Mouse (Mus musculus): Measurements from ENCODE around the gene Elob.
A peak's percentile ranks its signal among the peaks of the same experiment; 100 is the strongest.

Gene Elob

GRCm38 (mm10) chr17:23829064-23829619 is at the start of gene Elob:
TSS of gene Elob (minus strand) at chr17:23829136.
- peak; percentile 94 for DNase-seq (ENCODE audit: low read depth, low spot score)

GRCm38 (mm10) chr17:23877166-23877565 is 48.2 kb upstream of the Elob start:
- DNase-seq (ENCODE audit: low read depth, low spot score) = no peak

- no peak for DNase-seq (ENCODE audit: low read depth, low spot score)
Measured at GRCm38 (mm10) chr17:23876741-23877140, 47.8 kb upstream of the Elob start.

- DNase-seq (ENCODE audit: low read depth, low spot score) = peak; percentile 39
Measured at GRCm38 (mm10) chr17:23873884-23874856, 45.2 kb upstream of the Elob start.

DNA sequence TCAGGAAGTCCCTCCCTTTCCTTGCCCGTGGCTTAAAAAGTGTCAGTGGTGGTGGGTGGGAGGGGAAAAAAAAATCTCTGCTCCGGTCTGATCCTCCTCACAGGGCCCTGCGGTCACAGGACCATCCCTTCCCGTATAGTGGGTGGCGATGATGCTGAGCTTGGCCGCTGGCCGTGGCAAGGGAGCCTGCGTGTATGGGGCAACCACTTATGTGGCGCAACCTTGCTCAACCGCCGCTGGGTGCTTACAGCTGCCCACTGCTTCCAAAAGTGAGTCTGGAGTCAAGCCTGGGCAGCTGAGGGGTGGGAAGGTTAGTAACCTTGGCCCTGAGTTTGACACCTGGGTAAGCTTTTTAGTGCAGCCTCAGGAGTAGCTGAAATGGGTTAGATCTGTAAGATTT is 39.6 kb upstream of the Elob start:
- DNase-seq (ENCODE audit: low read depth, low spot score) = no peak

- no peak for DNase-seq (ENCODE audit: low read depth, low spot score)
Measured at GRCm38 (mm10) chr17:23867756-23868155, 38.8 kb upstream of the Elob start, which contains the start of gene Prss21. TSS of gene Prss21 (plus strand) at chr17:23868056.

- no peak for DNase-seq (ENCODE audit: low read depth, low spot score)
Measured at GRCm38 (mm10) chr17:23862926-23863325, 34.0 kb upstream of the Elob start.

- no peak for DNase-seq (ENCODE audit: low read depth, low spot score)
Measured at GRCm38 (mm10) chr17:23857913-23858312, 29.0 kb upstream of the Elob start.

DNA sequence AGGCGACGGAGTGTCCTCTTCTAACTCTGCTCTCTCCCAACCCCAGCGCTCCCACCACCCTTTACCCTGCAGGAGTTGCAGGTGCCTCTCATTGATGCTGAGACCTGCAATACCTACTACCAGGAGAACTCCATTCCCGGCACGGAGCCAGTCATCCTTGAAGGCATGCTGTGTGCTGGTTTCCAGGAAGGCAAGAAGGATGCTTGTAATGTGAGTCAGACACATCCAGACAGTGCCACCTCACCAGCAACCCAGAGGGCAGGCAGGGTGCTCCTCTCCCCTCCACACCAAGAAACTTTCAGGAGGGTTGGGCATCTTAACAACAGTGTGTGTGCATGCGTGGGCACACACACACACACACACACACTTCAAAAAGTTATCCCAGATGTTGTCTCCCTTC is 28.3 kb upstream of the Elob start:
- DNase-seq (ENCODE audit: low read depth, low spot score) = no peak

DNA sequence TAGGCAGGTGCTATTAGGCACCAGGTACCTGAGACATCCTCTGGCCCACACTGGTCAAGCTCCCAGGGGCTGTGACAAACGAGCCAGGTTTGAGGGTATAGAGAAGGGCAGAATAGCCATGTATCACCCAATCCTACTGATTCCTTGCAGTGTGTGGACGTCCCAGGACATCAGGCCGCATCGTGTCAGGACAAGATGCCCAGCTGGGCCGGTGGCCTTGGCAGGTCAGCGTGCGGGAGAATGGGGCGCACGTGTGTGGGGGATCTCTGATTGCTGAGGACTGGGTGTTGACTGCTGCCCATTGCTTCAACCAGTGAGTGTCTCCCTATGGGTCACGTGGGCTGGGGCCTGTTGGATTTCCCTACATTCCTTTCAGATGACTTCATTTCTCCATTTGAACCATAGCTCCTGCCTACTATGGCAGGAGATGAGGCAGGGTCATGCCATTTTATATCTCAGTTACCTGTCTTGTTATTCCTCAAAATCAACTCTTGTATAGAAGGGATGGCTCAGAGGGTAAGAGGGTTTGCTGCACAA is 25.4 kb upstream of the Elob start:
- DNase-seq (ENCODE audit: low read depth, low spot score) = no peak

DNA sequence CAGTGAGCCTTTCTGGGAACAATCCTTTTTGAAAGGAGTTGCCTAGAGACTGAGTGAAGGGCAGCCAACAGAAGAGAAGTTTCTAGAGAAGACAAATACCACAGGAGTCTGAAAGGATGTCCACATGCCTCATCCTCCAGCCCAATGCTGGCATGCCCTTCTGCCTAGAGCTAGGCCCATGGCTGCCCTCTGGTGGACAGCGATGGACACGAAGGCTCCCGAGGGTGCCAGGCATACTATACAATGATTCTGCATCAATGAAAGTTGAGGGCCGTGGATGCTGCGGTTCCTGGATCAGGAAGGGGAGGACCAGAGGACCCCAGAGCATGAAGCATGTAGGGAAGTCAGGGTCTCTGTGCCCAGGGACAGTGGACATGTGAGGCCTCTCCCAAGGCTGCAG is 24.4 kb upstream of the Elob start:
- peak; percentile 59 for DNase-seq (ENCODE audit: low read depth, low spot score)

GRCm38 (mm10) chr17:23850853-23851749 is 22.2 kb upstream of the Elob start:
- DNase-seq (ENCODE audit: low read depth, low spot score) = peak; percentile 54

GRCm38 (mm10) chr17:23850028-23850427 is 21.1 kb upstream of the Elob start:
- DNase-seq (ENCODE audit: low read depth, low spot score) = peak; percentile 31

- peak; percentile 80 for DNase-seq (ENCODE audit: low read depth, low spot score)
Measured at GRCm38 (mm10) chr17:23843812-23844273, 14.9 kb upstream of the Elob start, which contains the start of the genes Prss32 and Prss41. TSS of gene Prss32 (plus strand) at chr17:23843855. TSS of gene Prss41 (minus strand) at chr17:23844172.

DNA sequence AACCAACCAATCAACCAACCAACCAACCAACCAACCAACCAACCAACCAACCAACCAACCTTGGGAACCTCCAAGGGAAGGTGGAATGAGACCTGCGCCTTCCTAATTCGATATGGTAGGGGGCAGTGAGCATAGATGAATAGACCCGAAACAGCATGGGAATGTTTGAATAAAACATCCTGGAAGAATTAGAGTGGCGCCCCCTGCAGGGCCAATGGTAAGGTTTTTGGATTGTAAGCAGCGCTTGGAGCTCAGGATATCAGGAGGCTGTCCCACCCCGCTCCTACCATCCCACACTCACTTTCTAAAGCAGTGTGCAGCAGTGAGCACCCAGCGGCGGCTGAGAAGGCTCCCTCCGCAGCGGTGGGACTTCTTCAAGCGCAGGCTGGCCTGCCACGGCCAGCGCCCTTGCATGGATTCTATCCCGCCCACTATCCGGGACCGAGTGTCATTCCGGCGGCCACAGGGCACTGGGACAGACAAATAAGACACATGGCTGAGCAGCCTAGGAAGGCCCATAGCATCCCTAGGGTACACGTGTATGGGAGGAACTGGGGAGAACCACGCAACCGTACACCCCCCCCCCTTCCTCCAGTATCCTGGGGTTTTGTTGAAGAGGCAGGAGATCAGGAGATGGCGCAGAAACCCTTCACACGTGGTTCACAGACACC is 14.3 kb upstream of the Elob start:
- no peak for DNase-seq (ENCODE audit: low read depth, low spot score)

DNA sequence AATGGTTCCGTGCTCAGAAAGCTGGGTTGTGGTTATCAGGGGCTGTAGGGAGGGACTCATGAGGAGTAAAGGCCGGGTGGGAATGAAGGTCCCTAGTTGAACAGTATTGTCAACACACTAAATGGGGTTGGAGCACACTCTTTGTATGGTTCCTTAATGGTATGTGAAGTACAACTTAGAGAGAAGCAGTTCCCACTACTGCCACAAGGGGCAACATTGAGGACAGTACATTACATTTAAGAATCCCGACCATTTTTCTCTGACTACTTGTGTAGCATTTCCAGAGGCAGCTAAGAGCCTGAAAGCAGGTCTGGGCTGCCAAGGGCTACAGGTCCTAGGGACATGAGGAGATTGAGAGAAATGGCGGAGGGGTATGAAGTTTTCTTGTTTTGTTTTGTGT is 12.2 kb upstream of the Elob start:
- peak; percentile 74 for DNase-seq (ENCODE audit: low read depth, low spot score)

- DNase-seq (ENCODE audit: low read depth, low spot score) = no peak
Measured at GRCm38 (mm10) chr17:23836006-23836575, 7.2 kb upstream of the Elob start, which contains the start of gene Prss33. TSS of gene Prss33 (minus strand) at chr17:23836056.

DNA sequence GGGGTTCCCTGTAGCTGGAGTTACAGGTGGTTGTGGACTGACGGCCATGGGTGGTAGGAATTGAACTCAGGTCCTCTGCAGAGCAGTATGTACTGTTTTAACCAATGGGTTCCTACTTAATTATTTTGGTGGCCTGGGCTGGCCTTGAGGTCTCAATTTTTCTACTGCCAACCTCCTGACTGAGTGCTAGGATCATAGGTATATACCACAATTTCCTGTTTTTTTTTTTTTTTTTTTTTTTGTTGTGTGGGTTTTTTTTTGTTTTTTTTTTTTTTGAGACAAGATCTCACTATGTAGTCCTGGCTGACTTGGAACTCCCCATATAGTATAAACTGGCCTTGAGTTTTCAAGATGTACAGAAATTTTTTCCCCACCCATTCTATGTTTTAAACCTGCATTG is 2.3 kb upstream of the Elob start:
- no peak for DNase-seq (ENCODE audit: low read depth, low spot score)

DNA sequence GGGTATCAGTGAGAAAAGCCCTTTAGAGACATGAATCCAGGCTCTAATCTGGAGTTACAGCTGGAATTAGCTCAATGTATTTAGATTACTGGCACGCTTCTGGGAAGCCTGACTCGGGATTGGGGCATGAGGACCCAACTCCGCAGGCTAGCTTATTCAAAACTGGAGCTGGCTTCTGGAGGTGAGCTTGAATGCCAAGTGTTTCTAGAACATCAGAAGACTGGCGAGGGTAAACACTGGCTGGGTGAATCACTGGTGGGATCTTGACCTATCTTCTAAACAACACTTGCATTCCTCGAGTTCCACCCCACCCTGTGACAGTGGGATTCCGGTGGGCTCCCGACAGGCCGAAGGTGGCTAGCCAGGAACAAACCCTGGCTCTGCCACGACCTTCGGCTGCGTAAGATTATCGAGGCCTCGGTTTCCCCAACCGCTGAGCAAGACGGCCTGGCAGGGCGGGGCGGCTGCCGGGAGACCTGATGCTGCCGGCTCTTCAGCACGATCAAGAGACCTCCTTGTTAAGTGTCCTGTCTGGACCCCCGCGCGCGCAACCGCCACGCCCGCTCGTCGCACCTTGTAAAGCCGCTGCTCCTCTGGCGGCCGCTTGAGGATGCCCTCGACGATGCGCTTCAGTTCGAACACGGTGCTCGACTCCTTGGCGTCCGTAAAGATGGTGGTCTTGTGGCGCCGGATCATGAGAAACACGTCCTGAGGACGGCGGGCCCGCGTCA is 500 bp downstream of the Elob start:
- peak; percentile 79 for DNase-seq (ENCODE audit: low read depth, low spot score)

- DNase-seq (ENCODE audit: low read depth, low spot score) = no peak
Measured at GRCm38 (mm10) chr17:23825591-23825990, 3.3 kb downstream of the Elob start.
